Mouse (Mus musculus): ENCODE measurements around the gene Ica1. TPM values are rescaled to one million over a fixed set of nuclear protein-coding genes. Genes with fewer than 3 reads are reported as not detected.
A peak's percentile ranks its signal among the peaks of the same experiment; 100 is the strongest.

Ica1 gene
- polyA plus RNA-seq, 1 experiment from 2014 or later, result 18.4 TPM

- WGBS, result 84% methylated on average over 4 of the region's 4 CpGs
- Histone ChIP-seq H3K4me3 (no peak overlapping the region), H3K9me3 (no peaks in the 10 kb centered on the region), H3K4me1 (no peaks in the 10 kb centered on the region), H3K36me3 (no peaks in the 10 kb centered on the region), H3K4me2 (replicated peaks) (no peak overlapping the region), H3K27me3 (no peaks in the 10 kb centered on the region), H3K27ac (replicated peaks) (no peak overlapping the region), H3K9ac (replicated peaks) (no peak overlapping the region)
- no peak for ATAC-seq (ENCODE audit: low FRiP score, low read depth)
Observed at GRCm38 (mm10) chr6:8669343-8669742, 108.9 kb downstream of the Ica1 start.

DNA sequence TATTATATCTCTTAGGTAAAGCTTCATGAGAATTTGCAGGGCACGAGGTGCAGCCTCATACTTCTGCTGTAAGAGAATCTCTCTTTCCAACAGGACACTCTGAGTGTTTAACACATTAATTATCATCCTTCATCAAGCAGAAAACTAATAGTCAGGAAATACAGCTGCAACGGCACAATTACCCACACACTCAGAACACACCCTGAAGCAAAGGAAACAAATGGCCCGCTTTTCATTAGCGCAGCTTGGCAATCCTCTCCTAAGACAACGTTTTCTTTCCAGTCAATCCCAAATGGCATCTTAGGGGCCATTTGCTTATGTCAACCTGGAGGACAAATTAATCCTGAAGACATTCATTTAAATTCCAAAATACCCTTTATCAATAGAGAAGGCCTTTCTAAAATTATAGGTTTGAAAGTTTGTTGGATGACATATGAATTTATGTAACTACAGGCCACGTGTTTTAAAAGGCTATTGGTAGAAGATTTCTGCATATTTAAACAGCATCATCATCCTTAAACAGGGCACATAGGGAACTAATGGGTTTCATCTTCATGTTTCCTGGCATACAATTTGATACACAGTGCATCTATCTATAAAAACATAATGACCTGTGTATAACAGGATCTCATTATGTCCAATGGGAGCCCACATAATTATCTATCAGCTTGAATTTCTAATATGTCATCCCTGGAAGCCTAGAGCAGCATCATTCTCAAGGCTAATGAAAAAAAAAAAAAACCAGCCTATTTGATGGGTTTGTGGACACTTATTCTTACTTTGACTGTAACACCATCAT is 110.1 kb downstream of the Ica1 start:
- Histone ChIP-seq H3K4me2 (replicated peaks) (no peak overlapping the region), H3K27ac (replicated peaks) (no peak overlapping the region), H3K27me3 (no peaks in the 10 kb centered on the region), H3K4me1 (no peaks in the 10 kb centered on the region), H3K9ac (replicated peaks) (no peak overlapping the region), H3K4me3 (no peak overlapping the region), H3K9me3 (no peaks in the 10 kb centered on the region), H3K36me3 (no peaks in the 10 kb centered on the region)
- whole genome bisulfite sequencing, result 74% methylated on average over 6 of the region's 6 CpGs
- ATAC-seq (ENCODE audit: low FRiP score, low read depth), result no peak

GRCm38 (mm10) chr6:8665786-8666185 is 112.5 kb downstream of the Ica1 start:
- WGBS, result 91% methylated on average over 5 of the region's 5 CpGs

DNA sequence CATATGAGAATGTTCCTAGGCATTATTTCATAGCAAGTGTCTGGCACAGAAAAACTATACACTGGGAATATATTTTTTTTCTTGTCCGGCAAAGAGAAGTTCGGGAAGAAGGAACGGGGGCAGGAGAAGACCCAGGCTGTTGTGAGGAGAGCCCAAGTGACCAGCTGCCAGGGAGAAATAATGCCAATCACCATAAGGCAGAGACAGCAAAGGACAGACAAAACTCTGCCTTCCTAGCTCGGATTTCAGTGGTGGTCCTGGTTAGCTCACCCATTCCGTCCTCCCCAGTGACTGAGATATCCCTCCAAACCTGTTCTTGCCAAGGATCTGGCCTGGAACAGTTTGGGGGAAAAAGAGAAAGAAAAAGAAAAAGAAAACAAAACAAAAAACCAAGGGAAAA is 113.3 kb downstream of the Ica1 start:
- no peak overlapping the region for H3K9ac ChIP-seq (replicated peaks)

More at GRCm38 (mm10) chr6:8665786-8666185, 112.5 kb downstream of the Ica1 start:
- ATAC-seq (ENCODE audit: low FRiP score, low read depth), result no peak
- Histone ChIP-seq H3K9me3 (no peaks in the 10 kb centered on the region), H3K36me3 (no peaks in the 10 kb centered on the region), H3K4me2 (replicated peaks) (no peak overlapping the region), H3K9ac (replicated peaks) (no peak overlapping the region), H3K27ac (replicated peaks) (no peak overlapping the region), H3K27me3 (no peaks in the 10 kb centered on the region), H3K4me3 (no peak overlapping the region), H3K4me1 (peaks cover 17% of the 10 kb centered on the region)

DNA sequence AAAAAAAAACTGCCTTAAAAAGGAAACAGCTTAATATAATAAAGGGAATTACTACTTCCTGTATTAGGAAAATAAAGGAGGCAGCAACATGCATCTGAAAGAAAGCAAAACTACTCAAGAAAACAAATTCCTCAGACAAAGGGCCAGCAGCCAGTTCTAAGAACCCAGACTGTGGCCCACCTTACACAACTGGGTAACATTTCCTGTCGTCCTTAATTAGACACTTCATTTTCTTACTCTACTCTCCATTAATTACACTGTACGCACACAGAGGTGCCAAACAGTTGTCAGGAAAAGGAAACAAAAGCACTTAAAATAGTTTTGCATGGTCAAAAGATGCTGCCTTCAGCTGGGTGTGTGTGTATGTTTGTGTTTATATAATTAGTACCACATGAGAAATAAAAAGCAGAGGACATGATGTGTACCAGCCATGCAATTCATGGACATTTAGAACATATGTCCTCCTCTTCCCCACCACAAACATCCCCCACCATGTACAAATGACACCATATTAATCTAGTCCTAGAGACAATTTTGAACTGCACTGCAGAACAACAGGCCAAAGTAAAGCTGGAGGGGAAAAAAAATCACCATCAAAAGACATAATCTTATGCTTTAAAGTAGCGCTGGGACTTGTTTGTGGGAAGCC is 115.1 kb downstream of the Ica1 start:
- Histone ChIP-seq H3K9me3 (no peaks in the 10 kb centered on the region), H3K9ac (replicated peaks) (no peak overlapping the region), H3K4me3 (no peak overlapping the region), H3K27ac (replicated peaks) (no peak overlapping the region), H3K36me3 (no peaks in the 10 kb centered on the region), H3K27me3 (no peaks in the 10 kb centered on the region), H3K4me2 (replicated peaks) (no peak overlapping the region), H3K4me1 (peaks cover 28% of the 10 kb centered on the region)
- 73% methylated on average over 3 of the region's 3 CpGs for WGBS
- ATAC-seq (ENCODE audit: low FRiP score, low read depth), result no peak

More for the DNA sequence above, 113.3 kb downstream of the Ica1 start:
- WGBS, result 89% methylated on average over 5 of the region's 5 CpGs
- H3K4me3 ChIP-seq, result no peak overlapping the region
- H3K36me3 ChIP-seq, result no peaks in the 10 kb centered on the region
- no peak for ATAC-seq (ENCODE audit: low FRiP score, low read depth)
- H3K4me1 ChIP-seq, result peaks cover 19% of the 10 kb centered on the region
- no peaks in the 10 kb centered on the region for H3K9me3 ChIP-seq
- no peak overlapping the region for H3K27ac ChIP-seq (replicated peaks)
- H3K27me3 ChIP-seq, result no peaks in the 10 kb centered on the region
- no peak overlapping the region for H3K4me2 ChIP-seq (replicated peaks)

DNA sequence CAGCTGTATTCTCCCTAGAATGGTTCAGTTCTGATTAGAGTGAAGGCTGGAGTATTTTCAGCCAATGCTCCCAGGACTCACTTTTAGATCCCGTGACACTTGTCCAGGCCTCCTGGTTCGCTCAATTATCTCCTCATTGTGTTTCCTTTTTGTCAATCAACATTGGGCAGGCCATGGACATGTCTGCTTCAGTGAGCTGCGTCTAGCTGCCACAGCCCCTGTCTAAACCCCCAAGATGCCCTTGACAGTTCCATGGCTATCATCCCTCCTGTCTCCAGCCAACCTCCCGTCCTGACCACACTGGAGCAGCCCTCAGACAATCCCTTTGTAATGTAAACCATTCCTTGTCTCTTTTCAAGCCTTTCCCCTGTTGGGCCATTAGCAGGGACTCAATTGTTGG is 116.9 kb downstream of the Ica1 start:
- 14% methylated on average over 4 of the region's 4 CpGs for WGBS
- H3K4me1 ChIP-seq, result peaks cover 28% of the 10 kb centered on the region
- H3K27ac ChIP-seq (replicated peaks), result peak overlapping the region; percentile 68
- H3K27me3 ChIP-seq, result 0 out of 2 replicates have a peak, but pooled peaks cover 3% of the 10 kb centered on the region
- H3K4me2 ChIP-seq (replicated peaks), result no peak overlapping the region
- H3K4me3 ChIP-seq, result no peak overlapping the region
- no peaks in the 10 kb centered on the region for H3K36me3 ChIP-seq
- H3K9me3 ChIP-seq, result no peaks in the 10 kb centered on the region
- no peak overlapping the region for H3K9ac ChIP-seq (replicated peaks)
- peak; percentile 70 for ATAC-seq (ENCODE audit: low FRiP score, low read depth)

GRCm38 (mm10) chr6:8660076-8660475 is 118.2 kb downstream of the Ica1 start:
- Histone ChIP-seq H3K4me3 (no peak overlapping the region), H3K36me3 (no peaks in the 10 kb centered on the region), H3K27ac (replicated peaks) (no peak overlapping the region), H3K27me3 (0 out of 2 replicates have a peak, but pooled peaks cover 3% of the 10 kb centered on the region), H3K4me1 (peaks cover 28% of the 10 kb centered on the region), H3K9ac (replicated peaks) (no peak overlapping the region), H3K4me2 (replicated peaks) (no peak overlapping the region), H3K9me3 (no peaks in the 10 kb centered on the region)
- 85% methylated on average over 2 of the region's 2 CpGs for WGBS
- no peak for ATAC-seq (ENCODE audit: low FRiP score, low read depth)

DNA sequence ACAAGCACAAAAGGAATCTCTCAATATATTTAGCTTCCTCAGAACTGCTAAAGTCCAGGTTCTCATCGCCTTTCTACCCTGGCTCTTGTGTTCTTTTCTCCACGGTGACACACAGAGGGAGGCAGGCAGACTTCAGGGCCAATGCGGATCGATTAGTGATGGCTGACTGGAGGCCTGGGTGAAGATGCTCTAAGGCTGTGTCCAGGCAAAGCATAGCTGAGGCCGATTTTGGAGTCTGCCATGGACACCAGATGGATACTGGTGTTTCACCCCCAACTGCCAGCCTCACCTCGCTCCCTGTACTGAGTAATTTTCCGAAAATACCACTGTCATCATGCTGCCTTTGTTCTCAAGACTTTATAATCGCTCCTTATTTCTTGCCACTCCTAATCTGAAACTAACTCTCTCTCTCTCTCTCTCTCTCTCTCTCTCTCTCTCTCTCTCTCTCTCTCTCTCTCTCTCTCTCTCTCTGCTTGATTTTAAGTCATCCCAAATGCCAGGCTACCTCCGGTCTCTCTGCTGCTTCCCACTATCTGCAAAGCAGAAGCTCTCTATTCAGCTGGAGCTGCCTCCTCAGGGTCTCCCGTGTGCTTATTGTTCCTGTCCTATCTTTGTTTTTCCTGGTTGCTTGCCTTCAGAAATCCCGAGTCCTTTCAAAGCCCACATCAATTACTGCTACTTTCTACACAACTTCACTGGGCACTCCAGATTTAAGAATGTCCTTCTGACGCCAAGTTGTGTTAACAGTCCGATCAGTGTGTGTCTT is 118.9 kb downstream of the Ica1 start:
- Histone ChIP-seq H3K9me3 (no peaks in the 10 kb centered on the region), H3K27ac (replicated peaks) (peak overlapping the region; percentile 54; the same call in 1 of the 2 replicates), H3K36me3 (no peaks in the 10 kb centered on the region), H3K4me2 (replicated peaks) (peak overlapping the region; percentile 31), H3K27me3 (0 out of 2 replicates have a peak, but pooled peaks cover 3% of the 10 kb centered on the region), H3K4me1 (peaks cover 28% of the 10 kb centered on the region), H3K9ac (replicated peaks) (no peak overlapping the region), H3K4me3 (no peak overlapping the region)
- peak; percentile 68 for ATAC-seq (ENCODE audit: low FRiP score, low read depth)
- WGBS, result 26% methylated on average over 13 of the region's 13 CpGs

- WGBS, result 74% methylated on average over 4 of the region's 4 CpGs
- no peaks in the 10 kb centered on the region for H3K36me3 ChIP-seq
- H3K27ac ChIP-seq (replicated peaks), result no peak overlapping the region
- H3K9ac ChIP-seq (replicated peaks), result no peak overlapping the region
- H3K27me3 ChIP-seq, result 0 out of 2 replicates have a peak, but pooled peaks cover 3% of the 10 kb centered on the region
- H3K4me3 ChIP-seq, result no peak overlapping the region
- no peak overlapping the region for H3K4me2 ChIP-seq (replicated peaks)
- H3K9me3 ChIP-seq, result no peaks in the 10 kb centered on the region
- peaks cover 28% of the 10 kb centered on the region for H3K4me1 ChIP-seq
- ATAC-seq (ENCODE audit: low FRiP score, low read depth), result no peak
Observed at GRCm38 (mm10) chr6:8658431-8658830, 119.9 kb downstream of the Ica1 start.

- Histone ChIP-seq H3K36me3 (no peaks in the 10 kb centered on the region), H3K9me3 (no peaks in the 10 kb centered on the region), H3K4me1 (peaks cover 24% of the 10 kb centered on the region), H3K27me3 (0 out of 2 replicates have a peak, but pooled peaks cover 3% of the 10 kb centered on the region), H3K4me2 (replicated peaks) (no peak overlapping the region), H3K9ac (replicated peaks) (no peak overlapping the region), H3K4me3 (no peak overlapping the region), H3K27ac (replicated peaks) (no peak overlapping the region)
- ATAC-seq (ENCODE audit: low FRiP score, low read depth), result no peak
- 62% methylated on average over 3 of the region's 3 CpGs for WGBS
Observed at GRCm38 (mm10) chr6:8657459-8657858, 120.8 kb downstream of the Ica1 start.

DNA sequence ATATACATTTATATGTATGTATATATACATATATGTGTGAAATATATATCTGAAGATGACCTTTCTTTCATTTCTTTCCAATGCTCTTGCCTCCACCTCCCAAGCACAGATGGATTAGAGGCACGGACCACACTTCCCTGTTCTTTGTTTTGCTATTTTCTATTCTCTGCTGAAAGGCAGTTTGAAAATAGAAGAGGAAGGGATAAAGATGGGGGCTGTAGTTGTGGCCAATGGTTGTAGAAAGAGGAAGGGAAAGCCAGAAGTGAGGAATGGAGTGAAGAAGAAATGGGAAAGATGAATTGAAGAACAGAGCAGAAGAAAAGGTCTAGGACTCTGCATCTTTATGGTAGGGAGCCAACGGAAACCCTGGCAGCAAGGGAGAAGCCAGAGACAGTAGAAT is 122.8 kb downstream of the Ica1 start:
- no peak overlapping the region for H3K9ac ChIP-seq (replicated peaks)

GRCm38 (mm10) chr6:8650413-8650812 is 127.9 kb downstream of the Ica1 start:
- Histone ChIP-seq H3K9me3 (no peaks in the 10 kb centered on the region), H3K4me2 (replicated peaks) (no peak overlapping the region)

More for the DNA sequence above, 122.8 kb downstream of the Ica1 start:
- H3K4me1 ChIP-seq, result peaks cover 8% of the 10 kb centered on the region
- no peak overlapping the region for H3K4me2 ChIP-seq (replicated peaks)
- H3K9me3 ChIP-seq, result no peaks in the 10 kb centered on the region
- no peak for ATAC-seq (ENCODE audit: low FRiP score, low read depth)
- 0 out of 2 replicates have a peak, but pooled peaks cover 3% of the 10 kb centered on the region for H3K27me3 ChIP-seq
- no peak overlapping the region for H3K27ac ChIP-seq (replicated peaks)
- H3K4me3 ChIP-seq, result no peak overlapping the region
- H3K36me3 ChIP-seq, result no peaks in the 10 kb centered on the region
- WGBS, result 82% methylated on average over 2 of the region's 2 CpGs

More at GRCm38 (mm10) chr6:8650413-8650812, 127.9 kb downstream of the Ica1 start:
- H3K27ac ChIP-seq (replicated peaks), result no peak overlapping the region
- no peaks in the 10 kb centered on the region for H3K27me3 ChIP-seq
- H3K4me1 ChIP-seq, result no peaks in the 10 kb centered on the region
- no peak for ATAC-seq (ENCODE audit: low FRiP score, low read depth)
- no peaks in the 10 kb centered on the region for H3K36me3 ChIP-seq
- no peak overlapping the region for H3K9ac ChIP-seq (replicated peaks)
- no peak overlapping the region for H3K4me3 ChIP-seq
- WGBS, result 91% methylated on average over 7 of the region's 7 CpGs
